Mouse (Mus musculus) c-Kit-positive CD71-positive TER-119-negative erythroid progenitor cells, embryonic 14.5 days (primary cell): Measurements from ENCODE around the gene Smarca4.

Experiments
- DNase-seq: peaks from one replicate; pipeline ENCODE4 v3.0.0-alpha.2; 2013; ENCODE audit warnings: low read depth

The Smarca4 gene

GRCm38 (mm10) chr9:21723377-21724146, 107.6 kb downstream of the Smarca4 start, which contains the start of gene Ldlr:
Gene Ldlr (plus strand): TSS chr9:21723483.
- peak; percentile 94 for DNase-seq

- peak; percentile 88 for DNase-seq
Measured at GRCm38 (mm10) chr9:21724147-21724536, 108.2 kb downstream of the Smarca4 start.

- no peak for DNase-seq
Measured at GRCm38 (mm10) chr9:21725224-21726121, 109.5 kb downstream of the Smarca4 start.

- DNase-seq: no peak
Measured at GRCm38 (mm10) chr9:21726218-21726975, 110.4 kb downstream of the Smarca4 start.

GRCm38 (mm10) chr9:21728261-21728832, 112.4 kb downstream of the Smarca4 start:
- DNase-seq: no peak

- DNase-seq: no peak
Measured at GRCm38 (mm10) chr9:21729264-21729663, 113.3 kb downstream of the Smarca4 start.

- DNase-seq: no peak
Measured at GRCm38 (mm10) chr9:21732288-21732687, 116.3 kb downstream of the Smarca4 start.

GRCm38 (mm10) chr9:21733446-21733845, 117.5 kb downstream of the Smarca4 start:
- DNase-seq: no peak

- no peak for DNase-seq
Measured at GRCm38 (mm10) chr9:21733989-21734388, 118.0 kb downstream of the Smarca4 start.

GRCm38 (mm10) chr9:21735126-21735525, 119.2 kb downstream of the Smarca4 start:
- DNase-seq: no peak

GRCm38 (mm10) chr9:21736580-21736979, 120.6 kb downstream of the Smarca4 start:
- DNase-seq: no peak

- no peak for DNase-seq
Measured at GRCm38 (mm10) chr9:21737188-21737587, 121.2 kb downstream of the Smarca4 start.

GRCm38 (mm10) chr9:21738776-21739175, 122.8 kb downstream of the Smarca4 start:
- DNase-seq: no peak

GRCm38 (mm10) chr9:21740427-21740826, 124.5 kb downstream of the Smarca4 start:
- no peak for DNase-seq

- DNase-seq: no peak
Measured at GRCm38 (mm10) chr9:21741514-21741913, 125.5 kb downstream of the Smarca4 start.

GRCm38 (mm10) chr9:21747238-21747774, 131.3 kb downstream of the Smarca4 start:
- DNase-seq: no peak

GRCm38 (mm10) chr9:21748033-21748432, 132.1 kb downstream of the Smarca4 start:
- no peak for DNase-seq

- DNase-seq: no peak
Measured at GRCm38 (mm10) chr9:21748491-21748890, 132.5 kb downstream of the Smarca4 start.

GRCm38 (mm10) chr9:21749382-21750118, 133.6 kb downstream of the Smarca4 start:
- no peak for DNase-seq

GRCm38 (mm10) chr9:21750370-21750769, 134.4 kb downstream of the Smarca4 start:
- no peak for DNase-seq

- no peak for DNase-seq
Measured at GRCm38 (mm10) chr9:21751347-21751746, 135.4 kb downstream of the Smarca4 start.
